Mouse (Mus musculus): ENCODE results near the gene Lad1. TPM values are rescaled to one million over a fixed set of nuclear protein-coding genes. Genes with fewer than 3 reads are reported as not detected.

Lad1 gene
- total RNA-seq, 2 experiments from 2014 or later: 5.9 to 8.3 TPM

DNA sequence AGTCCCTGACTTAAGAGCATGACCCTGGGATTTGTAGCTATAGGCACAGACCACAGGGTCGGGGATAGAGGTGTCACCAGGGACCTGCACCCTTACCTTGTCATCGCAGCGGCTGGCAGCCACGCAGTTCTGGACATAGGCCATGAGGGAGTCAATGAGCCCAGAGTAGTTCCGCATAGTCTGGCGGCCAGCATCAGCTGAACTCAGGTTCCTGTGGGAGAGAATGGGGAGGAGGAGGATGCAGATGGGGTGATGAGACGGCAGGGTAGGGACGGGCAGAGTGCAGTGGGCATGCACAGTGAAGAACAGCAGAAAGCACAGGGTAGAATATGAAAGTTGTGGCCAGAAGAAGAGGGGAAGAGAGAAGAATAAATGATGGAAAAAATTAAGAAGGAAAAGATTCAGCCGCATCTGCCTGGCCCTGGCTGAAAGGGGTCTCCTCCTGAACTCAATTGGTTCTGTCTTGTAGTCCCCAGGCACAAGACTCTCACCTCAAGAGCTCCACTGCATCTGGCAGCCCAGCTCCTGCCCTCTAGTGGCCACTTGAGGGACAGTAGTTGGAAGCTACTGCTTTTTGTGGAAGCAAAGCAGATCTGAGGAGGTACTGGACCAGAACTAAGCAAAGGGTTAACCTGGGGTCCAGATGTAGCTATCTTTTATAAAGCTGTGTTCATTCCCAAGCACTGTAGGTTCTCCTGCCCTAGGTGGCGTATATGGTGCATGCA, 64.1 kb downstream of the Lad1 start:
- peak; percentile 41 to 67 for DNase-seq

Other genes starting within 250 kb of the Lad1 start
- gene Nav1, start 211.3 kb upstream of the Lad1 start, total RNA-seq (2021): 10 to 100 TPM; 16.3 to 16.7 TPM
- gene Csrp1, start 98.5 kb upstream of the Lad1 start, total RNA-seq (2021): 10 to 100 TPM; 47.0 to 51.1 TPM
- 10 to 100 TPM; 11.0 to 11.7 TPM for gene Phlda3, start 52.5 kb upstream of the Lad1 start, total RNA-seq (2021)
- gene Tnni1, start 39.2 kb upstream of the Lad1 start, total RNA-seq (2021): 1 to 10 TPM; 1.5 to 1.7 TPM
- gene Tnnt2, start 17.8 kb downstream of the Lad1 start, total RNA-seq (2021): over 10,000 TPM in 1 of 2 experiments, 1,000 to 10,000 TPM in 1; 9,387 to 10,464 TPM
- gene Pkp1, start 100.6 kb downstream of the Lad1 start, total RNA-seq (2021): not detected
- under 1 TPM in 1 of 2 experiments, not detected in 1; 0.08 TPM for gene Igfn1, start 187.7 kb downstream of the Lad1 start, total RNA-seq (2021)
- gene Tmem9, start 189.6 kb downstream of the Lad1 start, total RNA-seq (2021): 10 to 100 TPM; 13.9 to 14.0 TPM
- gene Ascl5, start 232.2 kb downstream of the Lad1 start, total RNA-seq (2021): not detected
- gene Cacna1s, start 234.2 kb downstream of the Lad1 start, total RNA-seq (2021): 10 to 100 TPM; 16.4 to 18.1 TPM

Measured in heart, adult 18-20 months (tissue).